Mouse (Mus musculus) midbrain, embryonic 16.5 days (tissue): Measurements from ENCODE around the gene Scp2. TPM values are rescaled to one million over a fixed set of nuclear protein-coding genes. Genes with fewer than 3 reads are reported as not detected.

ENCODE experiments used
- ATAC-seq: fragments of 200-750 bp; cut with Nextera tagmentation; 2 replicates; pipeline ENCODE4 v1.8.0; 2017; ENCODE audit warnings: moderate TSS enrichment
- H3K27ac ChIP-seq: fragments of 300-500 bp; sonication (generic); 2 replicates; pipeline ENCODE4 v1.5.1; 2014; ENCODE audit warnings: mild to moderate bottlenecking, low read length, mixed read lengths
- H3K27me3 ChIP-seq: fragments of 300-500 bp; sonication (generic); 2 replicates; pipeline ENCODE4 v1.6.1; 2014; ENCODE audit warnings: low read depth, low read length, mixed read lengths; ENCODE audit not compliant: control insufficient read depth, insufficient read depth
- H3K36me3 ChIP-seq: fragments of 300-500 bp; sonication (generic); 2 replicates; pipeline ENCODE4 v1.6.1; 2014; ENCODE audit warnings: mild to moderate bottlenecking, low read length, moderate library complexity, mixed read lengths; ENCODE audit not compliant: control insufficient read depth, insufficient read depth
- H3K4me1 ChIP-seq: fragments of 300-500 bp; sonication (generic); 2 replicates; pipeline ENCODE4 v1.6.1; 2014; ENCODE audit warnings: mild to moderate bottlenecking, low read length, mixed read lengths; ENCODE audit not compliant: control insufficient read depth, insufficient read depth
- H3K4me2 ChIP-seq: fragments of 300-500 bp; sonication (generic); 2 replicates; pipeline ENCODE4 v1.6.1; 2014; ENCODE audit warnings: mild to moderate bottlenecking, low read length, mixed read lengths
- H3K4me3 ChIP-seq: fragments of 300-500 bp; sonication (generic); 2 replicates; pipeline ENCODE4 v1.5.1; 2014; ENCODE audit warnings: low read depth, mild to moderate bottlenecking, low read length, moderate library complexity, mixed read lengths
- H3K9ac ChIP-seq: fragments of 300-500 bp; sonication (generic); 2 replicates; pipeline ENCODE4 v1.6.1; 2014; ENCODE audit warnings: low read depth, low read length, mixed read lengths
- H3K9me3 ChIP-seq: fragments of 300-500 bp; sonication (generic); replicated peaks from 2 replicates; pipeline ENCODE4 v1.6.1; 2014; ENCODE audit warnings: mild to moderate bottlenecking, low read length, mixed read lengths; ENCODE audit not compliant: control insufficient read depth, poor library complexity, severe bottlenecking
- WGBS: fragments of 180-500 bp; shearing (Covaris S2); extraction: QIAGEN DNeasy Blood & Tissue Kit; methylation state at CpG from one replicate; pipeline ENCODE4 v1.1.7; 2014; 5-methylcytosine and 5-hydroxymethylcytosine counted together
- polyA plus RNA-seq: library from polyadenylated mRNA; unstranded; fragments of >200 nt; fragmentation: Nextera tagmentation; extraction: Ambion mirVana; gene quantifications from 2 replicates; pipeline ENCODE4 v1.2.1, GENCODE M21; 2015

The Scp2 gene
- polyA plus RNA-seq, 1 experiment from 2014 or later, result 200 TPM

DNA sequence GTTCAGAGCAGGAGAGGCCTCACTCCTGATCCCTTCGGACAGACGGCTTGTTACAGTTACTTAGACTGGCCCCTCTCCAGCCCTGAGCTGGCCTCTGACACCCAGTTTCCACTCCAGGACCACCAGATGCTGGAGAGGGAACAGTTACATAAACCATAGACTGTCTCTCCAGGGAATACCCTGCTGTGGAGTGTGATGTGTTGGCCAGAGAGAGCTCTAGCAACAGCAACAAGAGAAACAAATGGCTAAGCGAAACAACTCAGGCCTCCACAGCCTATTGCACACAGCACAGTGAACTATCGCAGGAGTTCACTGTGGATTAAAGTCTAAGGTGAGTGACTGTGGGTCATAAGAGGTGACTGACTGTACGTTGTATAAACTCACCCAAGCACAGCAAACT, 120.2 kb downstream of the Scp2 start:
- no peak for ATAC-seq
- Histone ChIP-seq H3K4me2 (no peak overlapping the region), H3K9me3 (no peaks in the 10 kb centered on the region), H3K27ac (no peak overlapping the region), H3K4me3 (no peak overlapping the region), H3K9ac (no peak overlapping the region), H3K27me3 (peaks cover 3% of the 10 kb centered on the region), H3K36me3 (no peaks in the 10 kb centered on the region), H3K4me1 (no peaks in the 10 kb centered on the region)
- WGBS, result 57% methylated on average over 5 of the region's 5 CpGs

- Histone ChIP-seq H3K27ac (no peak overlapping the region), H3K4me3 (no peak overlapping the region), H3K4me1 (no peaks in the 10 kb centered on the region), H3K9ac (no peak overlapping the region), H3K27me3 (no peaks in the 10 kb centered on the region; the same call in 1 of the 2 replicates), H3K4me2 (no peak overlapping the region), H3K9me3 (no peaks in the 10 kb centered on the region), H3K36me3 (no peaks in the 10 kb centered on the region)
- ATAC-seq, result no peak
- WGBS, result 82% methylated on average over 4 of the region's 4 CpGs
These were observed 121.6 kb downstream of the Scp2 start for GRCm38 (mm10) chr4:108023186-108023585.

- Histone ChIP-seq H3K4me3 (no peak overlapping the region), H3K9me3 (no peaks in the 10 kb centered on the region), H3K4me1 (no peaks in the 10 kb centered on the region), H3K27me3 (no peaks in the 10 kb centered on the region), H3K36me3 (no peaks in the 10 kb centered on the region), H3K9ac (no peak overlapping the region), H3K27ac (no peak overlapping the region), H3K4me2 (no peak overlapping the region)
- WGBS, result 83% methylated on average over 6 of the region's 6 CpGs
- ATAC-seq, result no peak
These were observed 124.6 kb downstream of the Scp2 start for GRCm38 (mm10) chr4:108020178-108020577.

GRCm38 (mm10) chr4:108018961-108019921, 125.6 kb downstream of the Scp2 start:
- no peak overlapping the region for H3K27ac ChIP-seq
- peak; percentile 33; the same call in 1 of the 2 replicates for ATAC-seq
- no peak overlapping the region for H3K4me3 ChIP-seq
- no peaks in the 10 kb centered on the region for H3K36me3 ChIP-seq
- H3K9me3 ChIP-seq, result no peaks in the 10 kb centered on the region
- H3K9ac ChIP-seq, result no peak overlapping the region
- H3K4me1 ChIP-seq, result no peaks in the 10 kb centered on the region
- H3K27me3 ChIP-seq, result no peaks in the 10 kb centered on the region
- 46% methylated on average over 14 of the region's 14 CpGs for WGBS
- no peak overlapping the region for H3K4me2 ChIP-seq

GRCm38 (mm10) chr4:108018241-108018923, 126.4 kb downstream of the Scp2 start:
- H3K9me3 ChIP-seq, result no peaks in the 10 kb centered on the region
- no peaks in the 10 kb centered on the region for H3K36me3 ChIP-seq
- ATAC-seq, result no peak
- H3K4me2 ChIP-seq, result no peak overlapping the region
- no peaks in the 10 kb centered on the region for H3K4me1 ChIP-seq
- H3K27ac ChIP-seq, result no peak overlapping the region
- no peak overlapping the region for H3K9ac ChIP-seq
- WGBS, result 65% methylated on average over 10 of the region's 10 CpGs
- H3K27me3 ChIP-seq, result no peaks in the 10 kb centered on the region
- no peak overlapping the region for H3K4me3 ChIP-seq

DNA sequence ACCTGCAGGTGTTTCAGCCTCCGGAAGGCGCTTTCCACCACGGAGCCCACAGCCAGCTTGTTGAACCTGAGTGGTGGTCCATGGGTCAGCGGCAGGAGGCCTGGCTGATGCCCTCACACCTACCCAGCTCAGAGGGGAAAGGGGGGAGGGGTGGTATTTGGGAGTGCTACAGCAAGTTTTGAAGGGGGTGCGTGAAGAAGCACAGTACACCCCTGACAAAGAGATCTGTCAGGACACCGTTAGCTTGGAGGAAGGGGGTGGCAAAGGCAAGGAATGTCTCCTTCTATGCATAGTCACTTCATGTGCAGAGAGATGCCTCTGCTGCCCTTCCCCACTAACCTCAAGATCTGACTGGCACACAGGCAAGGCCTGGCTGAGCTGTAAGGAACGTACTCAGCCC, 127.0 kb downstream of the Scp2 start:
- Histone ChIP-seq H3K4me2 (no peak overlapping the region), H3K27ac (no peak overlapping the region), H3K36me3 (no peaks in the 10 kb centered on the region), H3K27me3 (no peaks in the 10 kb centered on the region), H3K4me1 (no peaks in the 10 kb centered on the region), H3K4me3 (no peak overlapping the region), H3K9me3 (no peaks in the 10 kb centered on the region), H3K9ac (no peak overlapping the region)
- ATAC-seq, result no peak
- 84% methylated on average over 7 of the region's 7 CpGs for WGBS

DNA sequence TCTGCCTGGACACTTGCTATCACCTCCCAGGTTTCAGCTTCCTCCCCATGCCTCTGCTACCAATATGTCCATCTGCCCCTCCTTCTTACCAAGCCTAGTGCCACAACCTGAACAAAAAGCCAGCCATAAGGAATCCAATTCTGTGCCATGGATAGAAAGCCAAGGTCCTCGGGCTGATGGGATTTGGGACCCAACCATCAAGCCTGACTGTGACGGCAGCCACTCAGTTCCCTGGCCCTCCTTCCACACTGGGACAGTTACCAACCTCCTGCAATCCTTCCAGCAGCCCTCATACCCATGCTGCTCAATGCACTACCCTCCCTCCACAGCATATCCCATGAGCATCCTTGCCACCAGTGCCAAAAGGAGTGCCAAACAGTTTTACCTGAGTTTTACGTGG, 128.5 kb downstream of the Scp2 start:
- H3K27ac ChIP-seq, result no peak overlapping the region
- H3K4me2 ChIP-seq, result no peak overlapping the region
- no peak for ATAC-seq
- WGBS, result 80% methylated on average over 3 of the region's 3 CpGs
- no peaks in the 10 kb centered on the region for H3K9me3 ChIP-seq
- no peaks in the 10 kb centered on the region for H3K36me3 ChIP-seq
- no peaks in the 10 kb centered on the region for H3K27me3 ChIP-seq
- H3K4me1 ChIP-seq, result no peaks in the 10 kb centered on the region
- H3K9ac ChIP-seq, result no peak overlapping the region
- H3K4me3 ChIP-seq, result no peak overlapping the region

DNA sequence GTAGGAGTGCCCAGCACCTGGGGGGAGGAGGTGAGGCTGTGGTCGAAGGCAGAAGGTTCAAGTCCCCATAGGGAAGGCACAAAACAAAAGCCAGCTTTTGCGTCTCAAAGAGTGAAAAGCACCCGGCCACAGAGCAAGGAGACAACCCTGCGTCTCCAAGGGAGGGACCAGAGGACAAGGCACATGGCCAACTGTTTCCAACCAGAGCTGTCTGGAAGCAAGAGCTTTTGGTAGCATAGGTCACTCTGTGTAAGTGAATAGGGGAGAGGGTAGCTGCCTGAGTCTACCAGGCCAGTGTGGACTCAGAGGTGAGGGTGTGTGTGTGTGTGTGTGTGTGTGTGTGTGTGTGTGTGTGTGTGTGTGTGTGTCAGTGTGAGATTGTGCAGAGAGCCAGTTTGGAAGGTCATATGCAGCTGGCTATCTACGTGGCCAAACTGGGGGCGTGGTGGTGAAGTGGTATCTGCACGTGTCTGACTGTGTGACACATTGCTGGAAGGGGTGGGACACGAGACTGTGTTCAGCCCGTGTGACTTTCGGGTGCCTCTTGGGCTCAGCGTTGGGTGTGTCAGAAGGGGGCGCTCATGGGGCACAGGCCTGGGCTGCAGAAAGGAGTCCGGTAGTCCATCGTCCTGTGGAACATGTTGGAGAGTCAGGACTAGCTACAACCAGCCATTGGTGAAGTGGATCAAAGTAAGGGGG, 129.6 kb downstream of the Scp2 start:
- H3K27me3 ChIP-seq, result no peaks in the 10 kb centered on the region
- 54% methylated on average over 14 of the region's 14 CpGs for WGBS
- H3K36me3 ChIP-seq, result no peaks in the 10 kb centered on the region
- no peak overlapping the region for H3K4me3 ChIP-seq
- no peak overlapping the region for H3K9ac ChIP-seq
- H3K4me2 ChIP-seq, result no peak overlapping the region
- no peak overlapping the region for H3K27ac ChIP-seq
- no peaks in the 10 kb centered on the region for H3K9me3 ChIP-seq
- no peaks in the 10 kb centered on the region for H3K4me1 ChIP-seq
- no peak for ATAC-seq
